Mouse (Mus musculus) heart, postnatal 14 days (tissue): ENCODE data around the gene Lnx2. TPM values are rescaled to one million over a fixed set of nuclear protein-coding genes. Genes with fewer than 3 reads are reported as not detected.

ENCODE experiments used
- DNase-seq, 2 experiments: peaks; one replicate each; pipeline ENCODE4 v3.0.0; 2021 to 2022
- intact Hi-C: fragments of 180-260 bp; cut with DNase I; formaldehyde crosslinking; loops from one replicate; pipeline ENCODE4 v1.15.1; 2025
- total RNA-seq, 2 experiments: library from RNA; stranded (reverse); gene quantifications; 2 replicates each; pipeline ENCODE4 v1.2.3; 2021

The Lnx2 gene
- total RNA-seq, 2 experiments from 2014 or later = 15.7 to 16.5 TPM

DNA sequence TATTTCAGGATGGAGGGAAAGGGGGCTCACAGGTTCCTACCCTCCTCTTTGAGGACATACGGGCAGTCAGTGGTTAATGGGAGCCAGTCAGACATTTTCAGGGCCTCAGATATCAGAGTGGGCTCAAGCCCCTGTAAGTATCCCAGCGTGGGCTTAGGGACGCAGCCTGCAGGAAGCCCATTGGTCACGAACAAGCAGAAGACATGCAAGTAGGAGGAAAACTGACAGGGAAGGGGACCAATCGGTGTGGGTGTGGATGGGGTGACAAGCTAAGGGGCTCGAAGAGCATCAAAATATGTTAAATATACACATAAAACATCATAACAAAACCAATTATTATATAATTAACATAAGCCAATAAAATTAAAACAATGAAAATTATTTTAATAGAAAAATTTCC, 22.1 kb downstream of the Lnx2 start:
- intact Hi-C loops = no loop called here
- DNase-seq = no peak

- intact Hi-C loops = no loop called here
- no peak for DNase-seq
Observed at GRCm38 (mm10) chr5:147053481-147053880, 22.9 kb downstream of the Lnx2 start.

GRCm38 (mm10) chr5:147053071-147053470, 23.3 kb downstream of the Lnx2 start:
- DNase-seq = no peak
- intact Hi-C loops = no loop called here

DNA sequence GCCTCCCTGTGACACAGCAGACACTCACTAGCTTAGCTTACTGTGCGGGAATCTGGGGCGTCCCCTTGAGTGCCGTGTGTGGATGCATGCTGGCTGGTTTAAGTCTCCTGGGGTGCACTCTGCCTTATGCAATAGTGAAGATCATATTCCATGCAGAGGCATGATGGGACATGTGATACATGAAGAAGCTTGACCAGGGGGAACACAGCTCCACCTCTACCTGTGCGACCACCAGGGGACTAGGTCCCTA, 24.2 kb downstream of the Lnx2 start:
- intact Hi-C loops = no loop called here
- DNase-seq = no peak

DNA sequence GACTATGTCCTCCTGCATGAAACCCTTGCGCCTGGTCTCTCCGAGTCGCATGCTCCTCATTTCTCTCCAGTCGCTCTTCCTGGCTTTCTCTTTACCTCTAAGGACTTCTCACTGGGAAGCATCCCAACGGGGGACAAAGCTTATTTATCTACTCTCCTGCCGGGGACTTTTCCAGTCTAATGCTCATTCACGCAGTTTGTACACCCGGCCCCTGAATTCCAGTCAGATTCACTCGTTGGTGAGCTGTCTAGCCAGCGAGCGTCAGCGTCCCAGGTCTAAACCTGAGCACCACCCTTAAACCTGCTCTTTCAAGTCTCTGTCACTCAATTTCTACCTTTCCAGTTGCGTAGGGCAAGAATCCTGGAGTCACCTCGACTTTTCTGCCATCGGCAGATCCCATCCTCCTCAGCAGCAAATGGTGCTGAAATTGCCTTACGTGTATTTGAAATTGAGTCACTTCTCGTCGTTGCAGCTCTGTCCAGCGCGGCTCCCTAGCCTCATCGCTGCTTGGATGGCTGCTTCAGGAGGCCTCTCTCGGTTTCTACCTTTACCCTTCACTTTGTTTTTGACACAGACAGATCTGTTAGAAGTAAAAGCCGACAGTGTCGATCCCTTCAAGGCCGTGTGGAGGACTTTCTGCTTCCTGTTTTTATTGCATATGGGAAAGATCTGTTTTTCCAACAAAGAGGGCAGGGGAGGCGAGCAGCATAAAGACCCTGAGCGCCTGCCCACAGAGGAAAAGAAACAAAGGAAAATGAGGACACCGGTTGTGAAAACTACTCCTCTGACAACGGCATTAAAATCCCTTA, 24.7 kb downstream of the Lnx2 start:
- intact Hi-C loops = no loop called here
- DNase-seq = no peak

- intact Hi-C loops = no loop called here
Observed at GRCm38 (mm10) chr5:147050816-147051499, 25.4 kb downstream of the Lnx2 start.

GRCm38 (mm10) chr5:147049544-147050209, 26.7 kb downstream of the Lnx2 start:
- no peak for DNase-seq
- intact Hi-C loops = no loop called here

More at GRCm38 (mm10) chr5:147050816-147051499, 25.4 kb downstream of the Lnx2 start:
- no peak for DNase-seq

DNA sequence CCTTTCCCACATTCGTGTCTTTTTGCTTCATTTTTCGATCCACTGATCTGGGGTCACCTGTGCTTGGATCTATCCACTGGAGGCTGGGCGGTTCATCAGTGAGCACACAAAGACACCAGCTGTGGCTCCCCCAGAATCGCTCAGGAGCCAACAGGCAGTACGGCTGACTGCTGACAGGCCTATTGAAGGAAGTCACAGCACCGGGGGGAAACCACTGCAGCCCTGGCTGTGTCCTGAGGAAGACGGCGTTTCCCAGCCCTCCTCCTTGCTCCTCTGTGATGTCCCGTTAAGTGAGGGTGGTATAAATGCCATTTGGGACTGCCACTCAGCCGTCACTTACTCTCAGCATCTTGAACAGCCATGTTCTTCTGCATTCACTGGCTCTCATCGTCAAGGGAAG, 30.5 kb downstream of the Lnx2 start:
- intact Hi-C loops = no loop called here

DNA sequence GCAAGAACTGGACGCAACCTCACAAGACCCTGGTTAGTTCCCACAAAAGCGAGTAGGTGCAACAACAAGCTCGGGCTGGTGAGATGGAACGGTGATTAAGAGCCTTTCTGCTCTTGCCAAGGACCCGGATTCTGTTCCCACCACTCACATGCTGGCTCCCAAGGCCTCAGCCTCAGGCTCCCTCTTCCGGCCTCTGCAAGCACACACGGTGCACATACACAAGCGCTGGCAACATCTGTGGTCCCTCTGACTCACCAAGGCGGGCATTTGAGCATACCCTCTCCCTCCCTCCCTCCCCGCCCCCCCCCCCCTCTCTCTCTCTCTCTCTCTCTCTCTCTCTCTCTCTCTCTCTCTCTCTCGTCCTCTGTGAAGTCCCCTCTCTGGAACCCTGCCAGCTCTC, 31.1 kb downstream of the Lnx2 start:
- no peak for DNase-seq
- intact Hi-C loops = no loop called here

More for the DNA sequence above, 30.5 kb downstream of the Lnx2 start:
- DNase-seq = no peak

DNA sequence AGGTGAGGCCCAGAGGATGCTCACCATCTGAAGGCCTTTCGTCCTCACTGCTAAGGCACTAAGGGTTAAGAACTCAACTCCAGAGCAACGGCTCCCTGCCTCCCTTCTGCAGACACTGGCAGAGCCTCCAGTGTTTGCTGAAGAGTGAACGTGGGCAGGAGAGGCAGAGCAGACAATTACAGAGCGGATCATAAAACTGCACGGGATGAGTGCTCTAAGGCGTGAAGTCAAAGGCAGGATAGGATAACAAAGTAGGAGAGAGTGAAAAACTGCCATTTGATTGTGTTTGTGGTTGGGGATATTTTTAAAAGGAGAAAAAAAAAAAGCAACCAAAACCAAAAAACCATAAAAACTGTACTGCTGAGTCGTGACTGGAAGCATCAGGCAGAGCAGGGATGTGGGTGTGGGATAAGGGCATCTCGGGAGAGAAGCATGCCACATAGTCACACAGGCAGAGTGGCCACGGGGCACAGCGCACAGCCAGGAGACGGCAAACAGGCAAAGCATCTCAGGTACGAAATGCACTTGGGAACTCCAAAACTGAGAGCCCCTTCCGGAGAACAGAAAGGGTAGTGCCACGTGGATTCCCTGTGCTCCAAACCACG, 33.0 kb downstream of the Lnx2 start:
- DNase-seq = no peak
- intact Hi-C loops = no loop called here

DNA sequence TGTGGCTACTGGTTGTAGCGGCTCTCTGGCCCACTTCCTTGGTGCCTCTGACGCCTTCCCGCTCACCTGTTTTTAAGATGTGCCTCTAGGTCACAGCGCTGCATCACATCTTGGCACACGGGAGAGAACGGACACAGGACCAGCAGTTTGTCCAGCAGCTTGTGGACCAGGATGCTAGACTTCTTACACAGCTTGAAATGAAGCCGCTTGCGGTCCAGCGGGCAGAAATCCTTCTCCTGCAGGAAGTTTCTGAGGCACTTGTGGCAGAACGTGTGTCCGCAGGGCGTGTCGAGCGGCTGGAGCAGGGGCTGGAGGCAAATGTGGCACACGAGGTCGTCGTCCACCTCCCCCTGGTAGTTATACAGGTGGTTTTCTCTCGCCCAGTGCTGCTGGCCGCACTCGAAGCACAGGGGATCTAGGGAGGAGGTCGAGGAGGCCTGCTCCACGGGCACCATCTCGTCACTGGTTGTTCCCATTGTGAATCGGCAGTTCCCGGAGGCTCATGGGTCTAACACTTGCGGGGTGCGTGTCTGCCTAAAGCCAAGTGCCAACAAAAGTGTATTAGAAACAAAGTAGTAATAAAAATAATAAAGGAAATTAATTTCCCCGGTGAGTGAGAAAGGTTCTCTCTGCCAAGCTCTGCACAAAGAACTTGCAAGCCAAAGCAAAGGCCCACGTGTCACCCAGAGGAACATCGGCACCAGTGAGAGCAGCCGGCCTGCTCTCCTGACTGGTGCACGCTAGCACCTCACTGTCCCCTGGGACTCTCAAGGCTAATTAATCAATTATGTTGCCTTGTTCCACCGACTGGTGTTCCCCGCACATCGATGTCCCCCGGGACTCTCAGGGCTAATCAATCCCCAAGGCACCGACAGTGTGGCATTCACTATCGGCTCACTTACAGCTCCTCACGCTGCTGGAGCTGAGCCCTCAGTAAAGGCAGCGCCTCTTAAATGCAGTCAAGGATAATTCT, 34.1 kb downstream of the Lnx2 start:
- no peak for DNase-seq
- intact Hi-C loops = no loop called here

- DNase-seq = no peak
- intact Hi-C loops = no loop called here
Observed at GRCm38 (mm10) chr5:147039394-147039793, 37.0 kb downstream of the Lnx2 start.

DNA sequence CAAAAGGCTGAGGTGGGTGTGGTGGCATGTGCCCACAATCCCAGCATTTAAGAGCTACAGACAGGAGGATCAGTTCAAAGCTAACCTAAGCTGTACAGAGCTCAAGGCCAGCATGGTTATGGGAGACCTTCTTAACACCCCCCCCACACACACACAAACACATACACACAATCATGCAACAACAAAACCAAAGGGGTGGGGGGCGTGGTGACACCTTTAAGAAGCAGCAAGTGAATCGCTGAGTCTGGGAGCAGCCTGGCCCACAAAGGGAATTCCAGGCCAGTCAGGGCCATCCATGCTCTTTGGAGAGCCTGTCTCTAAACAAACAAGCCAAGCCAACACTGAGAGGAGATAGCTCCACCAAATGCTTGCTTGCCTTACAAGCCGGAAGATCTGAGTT, 38.8 kb downstream of the Lnx2 start:
- DNase-seq = no peak
- intact Hi-C loops = loop anchor here (2.0 kb wide), 1 partner anchor 37 kb away; no protein-coding TSS in a partner anchor

GRCm38 (mm10) chr5:147036661-147037060, 39.7 kb downstream of the Lnx2 start:
- no peak for DNase-seq
- intact Hi-C loops = loop anchor here (2.0 kb wide), 1 partner anchor 38 kb away; no protein-coding TSS in a partner anchor

DNA sequence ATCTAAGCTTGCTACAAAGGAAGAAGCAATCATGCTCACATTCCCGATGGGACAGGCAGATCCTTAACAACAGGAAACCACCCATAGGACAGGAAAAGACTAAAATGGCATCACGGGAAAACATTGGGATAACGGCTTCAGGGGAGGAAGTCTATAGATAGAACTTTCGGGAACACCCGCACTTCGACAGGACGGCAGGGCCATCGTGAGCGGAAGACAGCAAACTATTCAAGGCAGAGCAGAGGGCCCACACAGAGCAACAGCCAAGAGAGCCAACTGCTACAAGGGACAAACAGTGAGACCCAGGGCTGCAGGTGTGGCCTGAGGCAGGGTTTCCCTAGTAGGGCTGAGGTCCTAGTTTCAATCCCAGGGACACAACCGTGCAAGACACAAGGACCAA, 40.4 kb downstream of the Lnx2 start:
- DNase-seq = peak; percentile 38 to 54
- intact Hi-C loops = loop anchor here (2.0 kb wide), 1 partner anchor 39 kb away; no protein-coding TSS in a partner anchor

DNA sequence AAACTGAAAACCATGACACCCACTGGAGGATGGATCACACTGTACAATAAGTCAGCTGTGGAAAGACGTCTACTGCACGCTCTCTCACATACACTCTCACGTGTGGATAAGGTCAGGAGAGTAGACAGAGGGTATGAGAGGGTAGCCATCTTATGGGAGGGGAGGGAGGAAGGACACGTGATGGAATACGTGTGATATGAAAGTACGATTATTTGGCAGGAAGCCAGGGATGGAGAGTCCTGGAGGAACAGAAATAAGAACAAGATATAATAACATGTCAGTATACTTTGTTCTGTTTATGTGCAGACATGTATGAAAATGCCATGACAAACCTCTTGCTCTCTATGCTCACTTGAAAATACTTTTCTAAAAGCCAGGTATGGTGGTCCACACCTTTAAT, 41.1 kb downstream of the Lnx2 start:
- DNase-seq = no peak
- intact Hi-C loops = no loop called here

GRCm38 (mm10) chr5:147034283-147034682, 42.1 kb downstream of the Lnx2 start:
- DNase-seq = no peak
- intact Hi-C loops = no loop called here

- intact Hi-C loops = no loop called here
- DNase-seq = no peak
Observed at GRCm38 (mm10) chr5:147033155-147033554, 43.2 kb downstream of the Lnx2 start.

GRCm38 (mm10) chr5:147031281-147031680, 45.1 kb downstream of the Lnx2 start:
- intact Hi-C loops = no loop called here
- peak in 1 of 2 experiments; percentile 38 for DNase-seq
